Mouse (Mus musculus): Measurements from ENCODE around the gene Rpl18. TPM values are rescaled to one million over a fixed set of nuclear protein-coding genes. Genes with fewer than 3 reads are reported as not detected.

Gene Rpl18
- polyA plus RNA-seq (2014; fragmentation: Illumina TruSeq; extraction: RNeasy Lipid Tissue Mini Kit (QIAGEN cat#74804); ENCODE audit: low read depth, low replicate concordance) = 0.65 TPM

GRCm38 (mm10) chr7:45715090-45715708 is at the start of gene Rpl18:
Gene Rpl18, plus strand, starts transcription at chr7:45715457.

GRCm38 (mm10) chr7:45666161-45666560 is 49.1 kb upstream of the Rpl18 start, which contains the start of gene Fut2:
Gene Fut2, minus strand, starts transcription at chr7:45666394.

GRCm38 (mm10) chr7:45683396-45684050 is 31.7 kb upstream of the Rpl18 start, which contains the start of gene Ntn5:
Gene Ntn5, plus strand, starts transcription at chr7:45684022.

GRCm38 (mm10) chr7:45693921-45694591 is 21.2 kb upstream of the Rpl18 start, which contains the start of gene Sec1:
Gene Sec1, minus strand, starts transcription at chr7:45694402.

GRCm38 (mm10) chr7:45699523-45700141 is 15.6 kb upstream of the Rpl18 start, which contains the start of gene Car11:
Gene Car11, plus strand, starts transcription at chr7:45699843.

GRCm38 (mm10) chr7:45704730-45705442 is 10.4 kb upstream of the Rpl18 start, which contains the start of gene Dbp:
Gene Dbp, plus strand, starts transcription at chr7:45705088.

GRCm38 (mm10) chr7:45717918-45718297 is 2.7 kb downstream of the Rpl18 start, which contains the start of gene Sphk2:
Gene Sphk2, minus strand, starts transcription at chr7:45718002.

GRCm38 (mm10) chr7:45720413-45721233 is 5.4 kb downstream of the Rpl18 start, which contains the start of gene Fam83e:
Gene Fam83e, plus strand, starts transcription at chr7:45721212.

GRCm38 (mm10) chr7:45725713-45726112 is 10.5 kb downstream of the Rpl18 start, which contains the start of gene Spaca4:
Gene Spaca4, minus strand, starts transcription at chr7:45725813.

Other genes with a start within 250 kb of the Rpl18 start
- 0.65 TPM for gene Bax, start 248.6 kb upstream of the Rpl18 start, polyA plus RNA-seq (2014; fragmentation: Illumina TruSeq; extraction: RNeasy Lipid Tissue Mini Kit (QIAGEN cat#74804); ENCODE audit: low read depth, low replicate concordance)
- not detected for gene Tulp2, start 233.6 kb upstream of the Rpl18 start, polyA plus RNA-seq (2014; fragmentation: Illumina TruSeq; extraction: RNeasy Lipid Tissue Mini Kit (QIAGEN cat#74804); ENCODE audit: low read depth, low replicate concordance)
- gene Gm45808, start 228.6 kb upstream of the Rpl18 start, polyA plus RNA-seq (2014; fragmentation: Illumina TruSeq; extraction: RNeasy Lipid Tissue Mini Kit (QIAGEN cat#74804); ENCODE audit: low read depth, low replicate concordance) = not detected
- 13.6 TPM for gene Dhdh, start 226.7 kb upstream of the Rpl18 start, polyA plus RNA-seq (2014; fragmentation: Illumina TruSeq; extraction: RNeasy Lipid Tissue Mini Kit (QIAGEN cat#74804); ENCODE audit: low read depth, low replicate concordance)
- gene Nucb1, start 205.1 kb upstream of the Rpl18 start, polyA plus RNA-seq (2014; fragmentation: Illumina TruSeq; extraction: RNeasy Lipid Tissue Mini Kit (QIAGEN cat#74804); ENCODE audit: low read depth, low replicate concordance) = 44.8 TPM
- 0.97 TPM for gene Ppp1r15a, start 189.2 kb upstream of the Rpl18 start, polyA plus RNA-seq (2014; fragmentation: Illumina TruSeq; extraction: RNeasy Lipid Tissue Mini Kit (QIAGEN cat#74804); ENCODE audit: low read depth, low replicate concordance)
- gene Plekha4, start 189.1 kb upstream of the Rpl18 start, polyA plus RNA-seq (2014; fragmentation: Illumina TruSeq; extraction: RNeasy Lipid Tissue Mini Kit (QIAGEN cat#74804); ENCODE audit: low read depth, low replicate concordance) = not detected
- gene Hsd17b14, start 160.6 kb upstream of the Rpl18 start, polyA plus RNA-seq (2014; fragmentation: Illumina TruSeq; extraction: RNeasy Lipid Tissue Mini Kit (QIAGEN cat#74804); ENCODE audit: low read depth, low replicate concordance) = 5.9 TPM
- 3.6 TPM for gene Bcat2, start 145.3 kb upstream of the Rpl18 start, polyA plus RNA-seq (2014; fragmentation: Illumina TruSeq; extraction: RNeasy Lipid Tissue Mini Kit (QIAGEN cat#74804); ENCODE audit: low read depth, low replicate concordance)
- gene Fgf21, start 100.0 kb upstream of the Rpl18 start, polyA plus RNA-seq (2014; fragmentation: Illumina TruSeq; extraction: RNeasy Lipid Tissue Mini Kit (QIAGEN cat#74804); ENCODE audit: low read depth, low replicate concordance) = not detected
- 0.16 TPM for gene Fut1, start 98.2 kb upstream of the Rpl18 start, polyA plus RNA-seq (2014; fragmentation: Illumina TruSeq; extraction: RNeasy Lipid Tissue Mini Kit (QIAGEN cat#74804); ENCODE audit: low read depth, low replicate concordance)
- not detected for gene Izumo1, start 93.6 kb upstream of the Rpl18 start, polyA plus RNA-seq (2014; fragmentation: Illumina TruSeq; extraction: RNeasy Lipid Tissue Mini Kit (QIAGEN cat#74804); ENCODE audit: low read depth, low replicate concordance)
- gene Rasip1, start 88.0 kb upstream of the Rpl18 start, polyA plus RNA-seq (2014; fragmentation: Illumina TruSeq; extraction: RNeasy Lipid Tissue Mini Kit (QIAGEN cat#74804); ENCODE audit: low read depth, low replicate concordance) = not detected
- not detected for gene Mamstr, start 75.5 kb upstream of the Rpl18 start, polyA plus RNA-seq (2014; fragmentation: Illumina TruSeq; extraction: RNeasy Lipid Tissue Mini Kit (QIAGEN cat#74804); ENCODE audit: low read depth, low replicate concordance)
- not detected for gene Fut2, start 49.1 kb upstream of the Rpl18 start, polyA plus RNA-seq (2014; fragmentation: Illumina TruSeq; extraction: RNeasy Lipid Tissue Mini Kit (QIAGEN cat#74804); ENCODE audit: low read depth, low replicate concordance)
- gene Ntn5, start 31.4 kb upstream of the Rpl18 start, polyA plus RNA-seq (2014; fragmentation: Illumina TruSeq; extraction: RNeasy Lipid Tissue Mini Kit (QIAGEN cat#74804); ENCODE audit: low read depth, low replicate concordance) = not detected
- not detected for gene Sec1, start 21.1 kb upstream of the Rpl18 start, polyA plus RNA-seq (2014; fragmentation: Illumina TruSeq; extraction: RNeasy Lipid Tissue Mini Kit (QIAGEN cat#74804); ENCODE audit: low read depth, low replicate concordance)
- gene Car11, start 15.6 kb upstream of the Rpl18 start, polyA plus RNA-seq (2014; fragmentation: Illumina TruSeq; extraction: RNeasy Lipid Tissue Mini Kit (QIAGEN cat#74804); ENCODE audit: low read depth, low replicate concordance) = not detected
- 1.5 TPM for gene Dbp, start 10.4 kb upstream of the Rpl18 start, polyA plus RNA-seq (2014; fragmentation: Illumina TruSeq; extraction: RNeasy Lipid Tissue Mini Kit (QIAGEN cat#74804); ENCODE audit: low read depth, low replicate concordance)
- gene Sphk2, start 2.5 kb downstream of the Rpl18 start, polyA plus RNA-seq (2014; fragmentation: Illumina TruSeq; extraction: RNeasy Lipid Tissue Mini Kit (QIAGEN cat#74804); ENCODE audit: low read depth, low replicate concordance) = 0.32 TPM
- gene Fam83e, start 5.8 kb downstream of the Rpl18 start, polyA plus RNA-seq (2014; fragmentation: Illumina TruSeq; extraction: RNeasy Lipid Tissue Mini Kit (QIAGEN cat#74804); ENCODE audit: low read depth, low replicate concordance) = not detected
- gene Spaca4, start 10.4 kb downstream of the Rpl18 start, polyA plus RNA-seq (2014; fragmentation: Illumina TruSeq; extraction: RNeasy Lipid Tissue Mini Kit (QIAGEN cat#74804); ENCODE audit: low read depth, low replicate concordance) = not detected
- not detected for gene Lmtk3, start 68.3 kb downstream of the Rpl18 start, polyA plus RNA-seq (2014; fragmentation: Illumina TruSeq; extraction: RNeasy Lipid Tissue Mini Kit (QIAGEN cat#74804); ENCODE audit: low read depth, low replicate concordance)
- gene Sult2b1, start 69.2 kb downstream of the Rpl18 start, polyA plus RNA-seq (2014; fragmentation: Illumina TruSeq; extraction: RNeasy Lipid Tissue Mini Kit (QIAGEN cat#74804); ENCODE audit: low read depth, low replicate concordance) = not detected
- 10.8 TPM for gene Cyth2, start 99.1 kb downstream of the Rpl18 start, polyA plus RNA-seq (2014; fragmentation: Illumina TruSeq; extraction: RNeasy Lipid Tissue Mini Kit (QIAGEN cat#74804); ENCODE audit: low read depth, low replicate concordance)
- not detected for gene Kcnj14, start 109.3 kb downstream of the Rpl18 start, polyA plus RNA-seq (2014; fragmentation: Illumina TruSeq; extraction: RNeasy Lipid Tissue Mini Kit (QIAGEN cat#74804); ENCODE audit: low read depth, low replicate concordance)
- gene Grwd1, start 115.5 kb downstream of the Rpl18 start, polyA plus RNA-seq (2014; fragmentation: Illumina TruSeq; extraction: RNeasy Lipid Tissue Mini Kit (QIAGEN cat#74804); ENCODE audit: low read depth, low replicate concordance) = 1.0 TPM
- 78.5 TPM for gene Kdelr1, start 157.3 kb downstream of the Rpl18 start, polyA plus RNA-seq (2014; fragmentation: Illumina TruSeq; extraction: RNeasy Lipid Tissue Mini Kit (QIAGEN cat#74804); ENCODE audit: low read depth, low replicate concordance)
- not detected for gene Grin2d, start 162.9 kb downstream of the Rpl18 start, polyA plus RNA-seq (2014; fragmentation: Illumina TruSeq; extraction: RNeasy Lipid Tissue Mini Kit (QIAGEN cat#74804); ENCODE audit: low read depth, low replicate concordance)
- not detected for gene Syngr4, start 181.3 kb downstream of the Rpl18 start, polyA plus RNA-seq (2014; fragmentation: Illumina TruSeq; extraction: RNeasy Lipid Tissue Mini Kit (QIAGEN cat#74804); ENCODE audit: low read depth, low replicate concordance)
- 1.9 TPM for gene Tmem143, start 181.5 kb downstream of the Rpl18 start, polyA plus RNA-seq (2014; fragmentation: Illumina TruSeq; extraction: RNeasy Lipid Tissue Mini Kit (QIAGEN cat#74804); ENCODE audit: low read depth, low replicate concordance)
- 0.73 TPM for gene Emp3, start 205.9 kb downstream of the Rpl18 start, polyA plus RNA-seq (2014; fragmentation: Illumina TruSeq; extraction: RNeasy Lipid Tissue Mini Kit (QIAGEN cat#74804); ENCODE audit: low read depth, low replicate concordance)
- 0.40 TPM for gene Ccdc114, start 208.6 kb downstream of the Rpl18 start, polyA plus RNA-seq (2014; fragmentation: Illumina TruSeq; extraction: RNeasy Lipid Tissue Mini Kit (QIAGEN cat#74804); ENCODE audit: low read depth, low replicate concordance)

Measured in kidney, adult 10 weeks (tissue).